Mouse (Mus musculus) cerebellum, adult 2 months (tissue): ENCODE results near the gene Trp63. TPM values are rescaled to one million over a fixed set of nuclear protein-coding genes. Genes with fewer than 3 reads are reported as not detected.
"Not testable (repeated sequence)": the region's sequence is repeated elsewhere in the genome, so short reads cannot be mapped to it uniquely, and the experiment has no call there.

Source experiments
- DNase-seq, 2 experiments: peaks; one replicate each; pipeline ENCODE4 v3.0.0; 2021
- H3K27ac ChIP-seq: fragments of 200-500 bp; 2 replicates; pipeline ENCODE4 v1.5.1; 2012; ENCODE audit warnings: low read length, control low read depth, inconsistent platforms; ENCODE audit not compliant: insufficient read depth
- H3K27me3 ChIP-seq: fragments of 200-500 bp; 2 replicates; pipeline ENCODE4 v1.6.1; 2012; ENCODE audit warnings: inconsistent platforms, mild to moderate bottlenecking, low read length, moderate library complexity; ENCODE audit not compliant: control insufficient read depth, insufficient read depth
- H3K4me1 ChIP-seq: fragments of 200-500 bp; 2 replicates; pipeline ENCODE4 v1.6.1; 2011; ENCODE audit warnings: low read length; ENCODE audit not compliant: control insufficient read depth, insufficient read depth
- H3K4me3 ChIP-seq: fragments of 200-500 bp; replicated peaks from 2 replicates; pipeline ENCODE3; 2011; ENCODE audit warnings: mild to moderate bottlenecking, low read depth, low read length, control low read depth; ENCODE audit not compliant: insufficient read depth
- CTCF ChIP-seq: fragments of 200-500 bp; IDR thresholded peaks from 2 replicates; pipeline ENCODE4 v1.5.1; 2011; ENCODE audit warnings: low read depth, mild to moderate bottlenecking, control low read depth, low read length, moderate library complexity, borderline replicate concordance; ENCODE audit not compliant: insufficient read depth
- POLR2A ChIP-seq: fragments of 200-500 bp; IDR thresholded peaks from 2 replicates; pipeline ENCODE4 v1.6.1; 2011; ENCODE audit warnings: low read length, control low read depth, borderline replicate concordance; ENCODE audit not compliant: insufficient read depth
- WGBS: fragments of 180-500 bp; shearing (Covaris S2); methylation state at CpG from one replicate; pipeline ENCODE4 v1.1.7; 2018; 5-methylcytosine and 5-hydroxymethylcytosine counted together
- polyA plus RNA-seq: library from polyadenylated mRNA; depleted of rRNA; stranded (reverse); fragments of >200 nt; gene quantifications from 2 replicates; pipeline ENCODE4 v1.2.3, GENCODE M21; 2012; rRNA removed

Gene Trp63
- polyA plus RNA-seq: 0.82 and 1.2 TPM in 2 replicates

DNA sequence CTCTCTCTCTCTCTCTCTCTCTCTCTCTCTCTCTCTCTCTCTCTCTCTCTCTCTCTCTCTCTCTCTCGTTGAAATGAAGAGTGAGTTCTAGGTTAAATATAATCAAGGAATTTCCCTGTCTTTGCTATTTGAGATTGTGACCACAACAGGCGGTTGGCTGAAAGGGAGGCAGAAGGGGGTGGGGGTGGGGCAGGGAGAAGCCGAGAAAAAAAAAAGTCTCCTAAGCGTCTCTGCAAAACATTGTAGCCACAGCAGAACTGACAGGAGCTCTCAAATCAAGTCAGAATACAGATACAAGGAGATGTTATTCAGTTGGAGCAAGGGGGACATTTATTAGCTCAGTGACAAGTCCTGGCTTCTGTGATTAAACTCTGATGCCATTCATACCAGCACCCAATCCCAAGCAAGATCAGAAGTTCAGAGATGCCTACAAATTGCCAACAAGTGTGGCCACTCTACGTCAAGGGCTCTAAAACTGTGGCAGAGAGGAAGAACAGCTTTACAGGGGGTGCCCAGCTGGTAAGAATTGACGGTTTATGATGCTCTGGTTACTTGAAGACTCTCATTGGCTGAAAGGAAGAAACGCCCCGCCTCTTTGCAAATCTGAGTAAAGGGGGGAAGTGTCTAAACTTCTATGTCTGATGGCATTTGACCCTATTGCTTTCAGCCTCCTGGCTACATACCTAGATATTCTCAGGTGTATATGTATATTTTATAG, at the start of gene Trp63:
TSS of gene Trp63 (plus strand) at position 233 of the 718 bp plus-strand sequence.
- no peak within 1 kb of the TSS for H3K27ac ChIP-seq
- no peaks in the 10 kb centered on the region for H3K4me1 ChIP-seq
- 29% methylated on average over 8 of the region's 8 CpGs for WGBS
- no peak within 1 kb of the TSS for H3K4me3 ChIP-seq
- TF ChIP-seq POLR2A: no peak
- TF ChIP-seq CTCF: no peak
- H3K27me3 ChIP-seq: no peaks in the 10 kb centered on the region
- no peak for DNase-seq

DNA sequence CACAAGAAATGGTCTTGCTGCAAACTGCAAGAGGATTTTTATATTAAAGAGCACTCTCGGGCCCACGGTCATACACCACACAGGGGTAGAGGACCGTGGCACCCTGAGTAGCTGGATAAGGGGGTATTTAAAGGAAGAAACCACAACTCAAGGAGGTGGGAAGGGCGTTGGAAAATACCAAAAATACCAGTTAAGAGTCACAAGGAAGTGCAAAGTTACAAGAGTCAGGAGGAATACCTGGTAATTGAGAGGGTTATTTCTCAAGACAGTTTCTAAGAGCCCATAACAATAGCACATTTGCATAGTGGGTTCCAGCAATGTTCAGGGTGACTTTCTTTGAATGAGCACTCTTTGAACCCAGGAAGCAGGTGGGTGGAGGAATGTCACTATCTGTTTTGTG, 38.8 kb upstream of the Trp63 start:
- not testable (repeated sequence) for H3K4me1 ChIP-seq, DNase-seq, H3K27ac ChIP-seq, H3K4me3 ChIP-seq, H3K27me3 ChIP-seq
- 82% methylated on average over 4 of the region's 4 CpGs for WGBS

DNA sequence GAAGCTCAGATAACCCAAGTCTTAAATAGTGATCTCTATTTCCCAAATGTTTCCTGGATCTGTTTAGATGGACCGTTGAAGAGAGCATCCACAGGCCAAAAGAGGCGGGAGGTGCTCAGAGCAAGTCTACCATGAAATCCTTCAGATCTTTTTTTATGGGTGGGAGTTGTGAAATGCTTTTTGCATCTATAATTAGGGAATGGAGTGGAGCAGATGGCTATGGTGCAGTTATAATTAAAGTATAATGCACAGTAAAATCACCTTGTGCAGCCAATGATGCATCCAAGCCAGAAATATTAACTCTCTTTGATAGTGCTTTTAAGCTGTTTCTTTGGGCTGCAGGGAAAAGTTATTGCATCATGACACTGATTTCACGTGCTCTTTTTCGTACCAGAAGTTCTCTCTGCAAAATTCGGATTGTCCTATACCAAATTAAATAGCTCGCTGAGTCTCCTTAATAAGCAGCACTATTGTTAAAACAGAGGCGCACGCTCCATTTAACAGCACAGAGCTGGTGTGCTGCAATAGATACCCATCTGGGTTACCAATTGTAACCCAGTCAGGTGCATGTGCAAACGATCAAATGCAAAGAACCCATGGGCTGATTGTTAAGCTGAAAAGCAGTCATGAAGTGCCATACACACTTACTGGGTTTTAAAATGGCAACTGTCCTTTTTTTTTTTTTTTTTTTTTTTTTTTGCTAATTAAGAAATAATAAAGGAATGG, 22.9 kb upstream of the Trp63 start:
- H3K4me1 ChIP-seq: no peaks in the 10 kb centered on the region
- no peak for DNase-seq
- no peak overlapping the region for H3K4me3 ChIP-seq
- no peak overlapping the region for H3K27ac ChIP-seq
- TF ChIP-seq POLR2A: no peak
- TF ChIP-seq CTCF: no peak
- H3K27me3 ChIP-seq: no peaks in the 10 kb centered on the region
- WGBS: 10% methylated on average over 9 of the region's 9 CpGs

DNA sequence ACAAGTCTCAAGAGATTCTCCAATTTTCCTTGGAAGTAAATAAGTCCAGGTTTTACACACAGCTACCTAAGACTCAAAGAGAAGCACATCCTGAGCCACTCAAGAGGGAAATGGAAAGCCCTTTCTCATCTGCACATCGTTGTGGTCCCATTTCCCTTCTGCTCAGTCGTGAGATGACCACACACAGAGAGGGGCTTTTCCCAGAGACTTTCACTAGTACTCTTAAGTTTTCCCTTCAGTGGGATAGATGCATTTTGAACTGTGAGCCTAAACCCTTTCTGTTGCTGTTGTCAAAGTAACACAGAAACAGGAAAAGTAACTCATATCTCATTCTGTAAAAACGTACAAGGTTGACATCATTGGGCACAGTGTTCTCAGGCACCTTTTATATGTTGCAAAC, 20.4 kb upstream of the Trp63 start:
- WGBS: 78% methylated on average over 3 of the region's 3 CpGs
- no peak overlapping the region for H3K27ac ChIP-seq
- no peaks in the 10 kb centered on the region for H3K27me3 ChIP-seq
- H3K4me1 ChIP-seq: no peaks in the 10 kb centered on the region
- no peak for TF ChIP-seq POLR2A
- TF ChIP-seq CTCF: no peak
- no peak for DNase-seq
- H3K4me3 ChIP-seq: no peak overlapping the region

DNA sequence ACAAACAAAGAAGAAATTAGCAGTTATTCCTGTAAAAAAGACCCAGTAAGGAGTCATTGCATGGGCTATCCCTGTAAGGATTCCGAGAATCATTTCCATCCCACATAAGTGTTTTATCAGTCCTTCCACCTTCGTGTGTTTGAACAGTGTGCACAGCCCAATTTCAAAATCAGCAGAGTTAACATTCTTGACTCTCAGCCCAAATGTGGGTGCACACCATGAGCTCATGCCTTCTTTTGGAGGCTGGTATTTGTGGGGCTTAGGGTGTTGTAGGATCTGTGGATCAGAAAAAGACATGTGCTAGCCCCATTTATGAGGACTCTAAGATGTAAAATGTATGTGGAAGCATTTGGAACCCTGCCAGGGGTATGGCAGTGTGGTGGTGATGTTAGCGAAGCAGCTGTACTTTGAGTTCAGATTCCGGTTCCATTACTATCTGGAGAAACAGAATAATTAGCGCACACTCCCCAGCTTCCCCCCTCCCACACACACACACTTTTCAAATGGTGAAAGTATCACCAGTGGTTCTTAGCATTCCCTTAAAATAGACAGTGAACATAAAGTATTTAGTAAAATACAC, 9.6 kb upstream of the Trp63 start:
- TF ChIP-seq CTCF (no peak), POLR2A (no peak)
- WGBS: 57% methylated on average over 5 of the region's 5 CpGs
- Histone ChIP-seq H3K27me3 (no peaks in the 10 kb centered on the region), H3K27ac (no peak overlapping the region), H3K4me1 (no peaks in the 10 kb centered on the region), H3K4me3 (no peak overlapping the region)
- DNase-seq: no peak

DNA sequence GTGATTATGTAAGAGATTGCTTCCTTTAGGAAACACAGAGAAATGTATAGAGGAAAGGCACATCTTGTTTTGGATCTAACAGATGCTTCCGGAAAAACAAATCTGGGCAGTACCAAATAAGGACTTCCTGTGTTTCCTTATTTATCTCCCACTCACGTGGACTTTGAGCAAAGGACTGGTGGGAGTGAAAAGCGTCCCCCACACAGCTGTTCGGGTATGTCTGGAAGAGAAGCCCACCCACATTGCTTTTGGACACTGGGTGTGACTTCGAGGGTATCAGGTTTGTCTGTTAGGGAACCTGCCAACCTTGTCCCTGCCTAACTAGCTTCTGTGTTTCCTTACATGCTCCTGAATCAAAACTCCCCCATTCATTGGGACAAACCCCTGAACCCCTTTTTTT, 3.2 kb upstream of the Trp63 start:
- TF ChIP-seq POLR2A (no peak), CTCF (no peak)
- Histone ChIP-seq H3K4me3 (no peak overlapping the region), H3K4me1 (no peaks in the 10 kb centered on the region), H3K27me3 (no peaks in the 10 kb centered on the region), H3K27ac (no peak overlapping the region)
- 52% methylated on average over 5 of the region's 5 CpGs for WGBS
- DNase-seq: no peak

DNA sequence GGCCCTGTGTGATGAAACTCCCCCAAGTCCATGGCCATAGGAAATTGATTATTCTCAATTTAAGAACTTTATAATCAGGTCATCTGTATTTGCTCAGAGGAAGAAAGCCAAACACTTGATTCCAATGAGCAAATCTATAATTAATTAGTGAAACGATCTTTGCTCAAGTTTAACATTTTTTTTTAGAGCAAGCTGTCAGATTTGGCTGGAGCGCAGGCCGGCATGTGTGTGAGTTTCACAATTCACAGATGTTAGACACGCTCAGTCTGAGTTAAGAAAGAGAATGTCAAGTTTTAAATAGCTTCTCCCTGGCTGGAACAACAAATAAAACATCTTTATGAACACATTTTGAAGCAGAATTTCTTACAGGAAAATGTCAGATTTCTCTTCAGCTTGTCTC, 1.0 kb upstream of the Trp63 start:
- Histone ChIP-seq H3K4me1 (no peaks in the 10 kb centered on the region), H3K27ac (no peak overlapping the region), H3K4me3 (no peak overlapping the region), H3K27me3 (no peaks in the 10 kb centered on the region)
- TF ChIP-seq POLR2A: no peak
- TF ChIP-seq CTCF: no peak
- 29% methylated on average over 4 of the region's 4 CpGs for WGBS
- DNase-seq: no peak

DNA sequence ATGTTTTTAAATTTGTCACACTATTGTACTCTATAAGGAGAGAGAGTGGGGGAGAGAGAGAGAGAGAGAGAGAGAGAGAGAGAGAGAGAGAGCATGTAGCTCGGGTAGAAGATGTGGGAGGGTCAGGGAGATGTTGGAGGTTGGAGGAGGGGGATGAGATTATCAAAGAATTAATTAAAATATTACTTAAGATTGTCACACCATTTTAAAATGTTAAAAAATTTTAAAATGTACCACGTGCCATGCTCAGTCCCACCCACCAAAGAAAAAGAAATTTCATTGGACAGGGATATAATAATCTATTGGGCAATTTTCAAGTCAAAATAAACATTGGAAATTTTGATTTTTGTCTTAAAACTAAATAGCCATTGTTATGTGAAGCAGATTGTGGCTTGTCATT, 1.0 kb downstream of the Trp63 start:
- H3K4me1 ChIP-seq: no peaks in the 10 kb centered on the region
- no peak overlapping the region for H3K27ac ChIP-seq
- no peaks in the 10 kb centered on the region for H3K27me3 ChIP-seq
- 79% methylated on average over 2 of the region's 2 CpGs for WGBS
- H3K4me3 ChIP-seq: no peak overlapping the region
- no peak for DNase-seq
- TF ChIP-seq POLR2A: no peak
- no peak for TF ChIP-seq CTCF
